Mouse (Mus musculus): Measurements from ENCODE around the gene Arrb1. TPM values are rescaled to one million over a fixed set of nuclear protein-coding genes. Genes with fewer than 3 reads are reported as not detected.
"Not testable (repeated sequence)": the region's sequence is repeated elsewhere in the genome, so short reads cannot be mapped to it uniquely, and the experiment has no call there.

The Arrb1 gene
- 8.8 and 10.0 TPM in 2 replicates for polyA plus RNA-seq (2016; fragmentation: Nextera tagmentation; extraction: Ambion mirVana)

DNA sequence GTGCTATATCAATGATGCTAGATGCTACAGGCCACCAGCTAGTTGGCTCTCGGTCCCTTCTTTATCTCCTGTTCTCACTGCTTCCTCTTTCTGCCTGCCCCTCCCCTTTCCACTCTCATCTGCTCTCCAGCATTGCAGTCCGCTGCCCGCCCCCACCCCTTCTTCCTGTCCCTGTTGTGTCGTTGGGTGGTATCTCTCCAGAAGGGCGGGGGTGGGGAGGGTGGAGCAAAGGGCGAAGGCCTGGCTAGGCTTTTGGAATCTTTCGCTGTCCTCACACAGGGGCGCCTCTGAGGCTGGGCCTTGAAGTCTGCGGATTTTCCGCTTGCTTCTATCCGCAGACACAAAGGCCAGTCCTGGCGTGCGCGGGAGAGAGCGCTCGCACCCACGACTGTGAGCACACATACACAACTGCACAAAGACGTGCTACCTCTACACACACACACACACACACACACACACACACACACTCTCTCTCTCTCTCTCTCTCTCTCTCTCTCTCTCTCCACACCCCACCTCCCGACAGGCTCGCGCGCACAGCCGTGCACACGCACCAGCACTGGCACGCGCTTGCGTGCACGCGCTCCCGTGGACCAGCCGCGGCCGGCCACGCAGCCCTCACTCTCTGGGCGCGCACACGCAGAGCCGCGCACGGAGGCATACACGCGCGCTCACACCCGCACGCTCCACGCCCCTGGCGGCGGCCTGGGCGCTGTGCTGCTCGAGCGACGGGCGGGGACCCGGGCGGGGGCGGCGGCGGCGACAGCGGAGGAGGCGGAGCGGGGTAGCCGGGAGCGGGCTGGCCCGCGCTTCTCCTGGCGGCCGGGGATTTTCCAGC, at the start of gene Arrb1:
Arrb1 (plus strand) TSS at position 566 of the 835 bp plus-strand sequence.
- WGBS = under 1% methylated on average over 66 of the region's 68 CpGs
- DNase-seq (ENCODE audit: low spot score) = peak; percentile 82
- H3K9me3 ChIP-seq (replicated peaks) = no peaks in the 10 kb centered on the region
- no peaks in the 10 kb centered on the region for H3K27me3 ChIP-seq (ENCODE audit: low read depth, poor library complexity, severe bottlenecking)
- H3K36me3 ChIP-seq = no peaks in the 10 kb centered on the region
- peak within 1 kb of the TSS; percentile 72 for H3K4me3 ChIP-seq
- peak within 1 kb of the TSS; percentile 93 for H3K27ac ChIP-seq
- H3K4me1 ChIP-seq = peaks cover 68% of the 10 kb centered on the region

DNA sequence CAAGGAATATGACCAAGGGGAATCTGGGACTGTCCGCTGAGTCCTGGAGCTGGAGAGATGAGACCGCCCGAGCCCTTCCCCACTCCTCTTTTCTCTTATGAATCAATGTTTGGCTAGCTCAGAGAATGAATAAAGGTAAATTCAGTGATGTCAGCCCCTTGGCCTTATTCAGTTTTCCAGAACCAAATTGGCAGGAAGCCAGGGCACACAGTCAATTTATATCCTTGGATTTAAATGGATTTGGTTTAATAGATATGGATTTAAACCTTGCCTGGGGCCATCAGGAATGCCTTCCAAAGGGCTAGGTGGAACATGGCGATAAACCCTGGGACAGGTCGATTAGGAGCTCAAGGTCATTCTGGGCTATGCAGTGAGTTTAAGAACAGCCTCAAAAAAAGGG, 45.6 kb upstream of the Arrb1 start:
- Histone ChIP-seq H3K9me3 (replicated peaks) (no peaks in the 10 kb centered on the region), H3K4me3 (no peak overlapping the region), H3K4me1 (no peaks in the 10 kb centered on the region), H3K27me3 (ENCODE audit: low read depth, poor library complexity, severe bottlenecking) (peaks cover 10% of the 10 kb centered on the region), H3K27ac (no peak overlapping the region), H3K36me3 (no peaks in the 10 kb centered on the region)
- no peak for DNase-seq (ENCODE audit: low spot score)
- WGBS = 86% methylated on average over 5 of the region's 5 CpGs

DNA sequence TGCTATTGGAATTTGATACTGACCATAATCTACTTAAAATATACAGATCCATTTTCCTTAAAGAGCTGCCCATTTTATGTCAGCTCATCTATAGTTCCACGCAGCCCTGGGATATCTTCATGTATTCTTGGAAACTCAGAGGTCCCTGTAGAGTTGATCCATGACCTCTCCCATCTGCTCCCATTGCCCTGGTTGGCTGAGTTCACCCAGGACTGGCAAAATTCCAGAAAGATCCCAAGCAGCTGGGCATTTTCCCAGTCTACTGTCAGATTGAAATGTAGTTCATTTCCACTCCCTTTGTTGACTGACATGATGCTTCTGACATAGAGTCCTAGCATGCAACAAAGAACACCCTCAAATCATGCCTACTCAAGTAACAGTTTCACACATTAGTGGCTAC, 36.1 kb upstream of the Arrb1 start:
- 79% methylated on average over 1 of the region's 1 CpGs for WGBS

GRCm38 (mm10) chr7:99500201-99500600, 35.1 kb upstream of the Arrb1 start:
- H3K27ac ChIP-seq = no peak overlapping the region
- peak; percentile 84 for DNase-seq (ENCODE audit: low spot score)
- no peak overlapping the region for H3K4me3 ChIP-seq
- no peaks in the 10 kb centered on the region for H3K9me3 ChIP-seq (replicated peaks)
- 5% methylated on average over 8 of the region's 8 CpGs for WGBS
- no peaks in the 10 kb centered on the region for H3K36me3 ChIP-seq
- H3K27me3 ChIP-seq (ENCODE audit: low read depth, poor library complexity, severe bottlenecking) = no peaks in the 10 kb centered on the region
- H3K4me1 ChIP-seq = no peaks in the 10 kb centered on the region; the same call in 1 of the 2 replicates

More for the DNA sequence above, 36.1 kb upstream of the Arrb1 start:
- Histone ChIP-seq H3K27me3 (ENCODE audit: low read depth, poor library complexity, severe bottlenecking) (no peaks in the 10 kb centered on the region), H3K9me3 (replicated peaks) (no peaks in the 10 kb centered on the region), H3K4me3 (no peak overlapping the region), H3K27ac (no peak overlapping the region), H3K4me1 (no peaks in the 10 kb centered on the region; the same call in 1 of the 2 replicates), H3K36me3 (no peaks in the 10 kb centered on the region)
- DNase-seq (ENCODE audit: low spot score) = no peak

DNA sequence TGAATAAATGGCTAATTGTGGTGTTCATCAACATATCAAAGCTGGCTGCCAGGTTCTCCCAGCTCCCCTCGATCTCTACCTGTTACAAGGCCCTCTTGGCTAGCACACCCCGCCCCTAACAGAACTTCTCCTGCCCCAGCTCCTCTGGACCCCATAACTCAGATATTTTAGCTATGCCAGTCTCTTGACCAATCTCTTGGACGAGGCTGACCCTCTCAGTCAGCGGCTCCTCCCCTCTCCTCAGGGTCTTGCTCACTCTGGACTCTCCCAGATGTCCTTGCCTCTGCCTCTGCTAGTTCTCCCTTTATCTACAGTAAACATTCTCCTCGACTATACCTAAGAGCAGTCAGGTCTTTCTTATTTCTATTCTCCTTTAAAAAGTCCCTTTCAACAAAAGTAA, 34.6 kb upstream of the Arrb1 start:
- H3K4me1 ChIP-seq = no peaks in the 10 kb centered on the region; the same call in 1 of the 2 replicates
- H3K9me3 ChIP-seq (replicated peaks) = no peaks in the 10 kb centered on the region
- no peak overlapping the region for H3K4me3 ChIP-seq
- H3K27ac ChIP-seq = no peak overlapping the region
- DNase-seq (ENCODE audit: low spot score) = no peak
- H3K36me3 ChIP-seq = no peaks in the 10 kb centered on the region
- H3K27me3 ChIP-seq (ENCODE audit: low read depth, poor library complexity, severe bottlenecking) = no peaks in the 10 kb centered on the region
- WGBS = 28% methylated on average over 5 of the region's 5 CpGs

- WGBS = 49% methylated on average over 1 of the region's 1 CpGs
- H3K9me3 ChIP-seq (replicated peaks) = no peaks in the 10 kb centered on the region
- no peaks in the 10 kb centered on the region for H3K27me3 ChIP-seq (ENCODE audit: low read depth, poor library complexity, severe bottlenecking)
These were observed 34.1 kb upstream of the Arrb1 start for GRCm38 (mm10) chr7:99501148-99501547.

GRCm38 (mm10) chr7:99504556-99504955, 30.7 kb upstream of the Arrb1 start:
- no peaks in the 10 kb centered on the region for H3K36me3 ChIP-seq

More at GRCm38 (mm10) chr7:99501148-99501547, 34.1 kb upstream of the Arrb1 start:
- Histone ChIP-seq H3K4me3 (no peak overlapping the region), H3K4me1 (no peaks in the 10 kb centered on the region; the same call in 1 of the 2 replicates), H3K36me3 (no peaks in the 10 kb centered on the region), H3K27ac (no peak overlapping the region)
- no peak for DNase-seq (ENCODE audit: low spot score)

GRCm38 (mm10) chr7:99508187-99508586, 27.1 kb upstream of the Arrb1 start:
- not testable (repeated sequence) for H3K9me3 ChIP-seq (replicated peaks); H3K27ac ChIP-seq; H3K36me3 ChIP-seq; H3K4me1 ChIP-seq; H3K4me3 ChIP-seq; DNase-seq (ENCODE audit: low spot score); H3K27me3 ChIP-seq (ENCODE audit: low read depth, poor library complexity, severe bottlenecking)
- WGBS = 28% methylated on average over 2 of the region's 2 CpGs

More at GRCm38 (mm10) chr7:99504556-99504955, 30.7 kb upstream of the Arrb1 start:
- Histone ChIP-seq H3K9me3 (replicated peaks) (no peaks in the 10 kb centered on the region), H3K27me3 (ENCODE audit: low read depth, poor library complexity, severe bottlenecking) (no peaks in the 10 kb centered on the region), H3K4me1 (no peaks in the 10 kb centered on the region; the same call in 1 of the 2 replicates), H3K27ac (no peak overlapping the region), H3K4me3 (no peak overlapping the region)
- DNase-seq (ENCODE audit: low spot score) = no peak

- peaks cover 4% of the 10 kb centered on the region for H3K4me1 ChIP-seq
- no peaks in the 10 kb centered on the region for H3K36me3 ChIP-seq
- H3K4me3 ChIP-seq = no peak overlapping the region
- H3K27ac ChIP-seq = 0 out of 2 replicates have a peak overlapping the region, but pooled peaks have one; percentile 14
- no peaks in the 10 kb centered on the region for H3K27me3 ChIP-seq (ENCODE audit: low read depth, poor library complexity, severe bottlenecking)
- no peaks in the 10 kb centered on the region for H3K9me3 ChIP-seq (replicated peaks)
- no peak for DNase-seq (ENCODE audit: low spot score)
- 16% methylated on average over 8 of the region's 8 CpGs for WGBS
These were observed 25.2 kb upstream of the Arrb1 start for GRCm38 (mm10) chr7:99510087-99510501.

GRCm38 (mm10) chr7:99516092-99516813, 19.0 kb upstream of the Arrb1 start:
- no peaks in the 10 kb centered on the region for H3K36me3 ChIP-seq
- H3K27me3 ChIP-seq (ENCODE audit: low read depth, poor library complexity, severe bottlenecking) = no peaks in the 10 kb centered on the region
- 89% methylated on average over 9 of the region's 9 CpGs for WGBS
- no peak for DNase-seq (ENCODE audit: low spot score)
- no peaks in the 10 kb centered on the region for H3K9me3 ChIP-seq (replicated peaks)
- H3K4me1 ChIP-seq = no peaks in the 10 kb centered on the region
- H3K27ac ChIP-seq = no peak overlapping the region
- H3K4me3 ChIP-seq = no peak overlapping the region

DNA sequence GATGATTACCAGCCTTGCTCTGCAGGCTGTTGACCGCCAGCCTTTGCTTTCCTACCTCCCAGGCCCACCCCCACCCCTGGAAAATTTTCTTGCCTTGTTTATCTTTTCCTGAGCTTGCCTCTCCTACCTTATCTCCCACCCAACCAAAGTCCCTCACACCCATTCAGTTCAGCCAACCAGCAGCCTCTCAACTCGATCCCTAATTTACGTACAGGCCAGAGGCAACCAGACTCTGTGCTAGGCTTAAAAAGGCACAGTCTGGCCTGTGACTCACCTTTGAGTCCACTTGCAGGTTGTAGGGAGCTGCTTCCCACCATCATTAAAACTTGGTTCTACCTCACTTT, 18.5 kb upstream of the Arrb1 start:
- Histone ChIP-seq H3K4me3 (no peak overlapping the region), H3K4me1 (no peaks in the 10 kb centered on the region), H3K27ac (no peak overlapping the region), H3K9me3 (replicated peaks) (no peaks in the 10 kb centered on the region), H3K27me3 (ENCODE audit: low read depth, poor library complexity, severe bottlenecking) (no peaks in the 10 kb centered on the region), H3K36me3 (no peaks in the 10 kb centered on the region)
- no peak for DNase-seq (ENCODE audit: low spot score)
- WGBS = 79% methylated on average over 3 of the region's 3 CpGs

DNA sequence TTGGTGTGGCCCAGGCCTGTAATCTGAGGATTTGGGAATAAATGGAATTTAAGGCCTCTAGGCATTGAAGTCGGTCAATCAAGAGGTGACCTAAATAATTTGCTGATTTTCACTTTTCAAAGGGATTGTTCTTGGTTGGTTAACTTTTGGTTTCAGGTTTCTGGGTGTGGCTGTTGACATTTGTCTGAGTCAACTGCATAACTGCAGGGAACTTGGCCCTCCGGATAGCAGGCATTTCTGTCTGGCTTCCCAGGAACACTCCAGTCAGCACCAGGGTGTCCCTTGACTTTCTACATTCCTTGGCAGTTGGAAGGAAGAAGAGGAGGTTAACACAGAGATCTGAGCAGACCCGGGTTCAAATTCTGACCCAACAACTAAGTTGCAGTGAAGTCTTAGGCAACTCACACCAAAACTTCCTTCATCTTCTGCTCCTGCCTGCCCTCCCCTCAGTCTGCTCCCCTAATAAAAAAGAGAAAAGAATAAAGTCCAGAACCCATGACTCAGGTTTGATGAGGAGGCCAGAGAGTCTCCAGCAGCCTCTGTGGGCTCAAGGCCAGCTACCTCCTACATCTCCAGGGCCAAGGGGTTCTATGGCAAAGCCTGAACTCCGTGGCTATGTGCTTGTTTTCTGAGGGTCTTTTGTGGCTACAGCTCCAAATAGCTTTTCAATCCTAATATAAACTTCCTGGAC, 16.2 kb upstream of the Arrb1 start:
- H3K4me3 ChIP-seq = no peak overlapping the region
- no peaks in the 10 kb centered on the region for H3K9me3 ChIP-seq (replicated peaks)
- no peaks in the 10 kb centered on the region for H3K36me3 ChIP-seq
- no peaks in the 10 kb centered on the region for H3K4me1 ChIP-seq
- H3K27ac ChIP-seq = no peak overlapping the region
- WGBS = 65% methylated on average over 4 of the region's 4 CpGs
- H3K27me3 ChIP-seq (ENCODE audit: low read depth, poor library complexity, severe bottlenecking) = no peaks in the 10 kb centered on the region
- DNase-seq (ENCODE audit: low spot score) = no peak

DNA sequence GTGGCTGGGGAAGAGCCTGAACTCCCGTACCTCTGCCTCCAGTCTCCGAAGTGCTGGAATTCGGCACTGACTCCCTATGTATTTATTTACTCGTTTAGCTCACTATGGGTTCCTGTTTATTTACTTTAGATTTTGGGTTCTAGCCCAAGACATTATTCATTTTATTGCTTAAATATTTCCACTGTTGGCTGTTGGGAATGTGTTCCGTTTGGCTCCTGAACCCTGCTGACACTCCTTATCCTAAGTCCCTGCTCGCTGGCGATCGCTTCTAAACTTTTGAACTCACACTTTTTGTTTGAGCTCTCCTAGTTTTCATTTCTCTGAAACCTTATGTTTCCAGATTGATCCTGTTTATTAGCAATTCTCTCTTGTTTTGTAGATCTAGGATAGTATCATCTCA, 12.1 kb upstream of the Arrb1 start:
- no peaks in the 10 kb centered on the region for H3K27me3 ChIP-seq (ENCODE audit: low read depth, poor library complexity, severe bottlenecking)
- H3K36me3 ChIP-seq = no peaks in the 10 kb centered on the region
- no peaks in the 10 kb centered on the region for H3K4me1 ChIP-seq
- WGBS = 78% methylated on average over 8 of the region's 8 CpGs
- no peak overlapping the region for H3K4me3 ChIP-seq
- no peak overlapping the region for H3K27ac ChIP-seq
- DNase-seq (ENCODE audit: low spot score) = no peak
- H3K9me3 ChIP-seq (replicated peaks) = no peaks in the 10 kb centered on the region

All from limb, embryonic 10.5 days (tissue).